Mouse (Mus musculus): ENCODE results near the gene Atp5l.

- no peak for TF ChIP-seq CTCF (IDR thresholded peaks at IDR 0.05; ENCODE audit: extremely low read depth, insufficient read depth, insufficient read length, insufficient replicate concordance)
- no peak for TF ChIP-seq POLR2A (IDR thresholded peaks at IDR 0.05; ENCODE audit: low read depth, low read length)
Measured at GRCm38 (mm10) chr9:44904964-44905363, 15.6 kb downstream of the Atp5l start.

All from spleen, adult 2 months (tissue).